Mouse (Mus musculus) right cerebral cortex, postnatal 4 days (tissue): ENCODE measurements at regions not wholly inside any gene's neighbourhood (a gene's known extent, or its start where the extent isn't known, plus 50 kb on each side); places are given as distances from the start of the nearest gene placed in this dataset.
A peak's percentile ranks its signal among the peaks of the same experiment; 100 is the strongest.

Experiments used
- DNase-seq: peaks from one replicate; pipeline ENCODE4 v3.0.0-alpha.2; 2022

DNA sequence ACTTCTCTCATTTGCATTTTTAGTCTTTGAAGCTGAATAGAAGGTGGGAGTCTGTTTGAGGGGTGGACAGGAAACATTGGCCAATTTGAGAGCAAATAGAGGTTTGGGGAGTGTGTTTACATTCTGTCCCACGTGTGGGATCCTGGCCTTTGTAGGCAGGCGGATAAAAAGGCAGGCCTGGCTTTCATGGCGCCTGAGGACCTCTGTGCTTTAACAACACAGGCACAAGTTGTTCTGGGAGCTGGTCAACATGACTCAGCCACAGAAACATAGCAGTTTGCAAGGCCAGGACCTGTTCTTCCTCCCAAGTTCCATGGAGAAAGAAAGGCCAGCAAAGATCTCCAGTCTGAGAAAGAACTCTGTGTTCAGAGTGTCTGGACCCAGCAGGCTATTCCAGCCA, 1130.7 kb downstream of the Gsdmc2 start:
- no peak for DNase-seq

DNA sequence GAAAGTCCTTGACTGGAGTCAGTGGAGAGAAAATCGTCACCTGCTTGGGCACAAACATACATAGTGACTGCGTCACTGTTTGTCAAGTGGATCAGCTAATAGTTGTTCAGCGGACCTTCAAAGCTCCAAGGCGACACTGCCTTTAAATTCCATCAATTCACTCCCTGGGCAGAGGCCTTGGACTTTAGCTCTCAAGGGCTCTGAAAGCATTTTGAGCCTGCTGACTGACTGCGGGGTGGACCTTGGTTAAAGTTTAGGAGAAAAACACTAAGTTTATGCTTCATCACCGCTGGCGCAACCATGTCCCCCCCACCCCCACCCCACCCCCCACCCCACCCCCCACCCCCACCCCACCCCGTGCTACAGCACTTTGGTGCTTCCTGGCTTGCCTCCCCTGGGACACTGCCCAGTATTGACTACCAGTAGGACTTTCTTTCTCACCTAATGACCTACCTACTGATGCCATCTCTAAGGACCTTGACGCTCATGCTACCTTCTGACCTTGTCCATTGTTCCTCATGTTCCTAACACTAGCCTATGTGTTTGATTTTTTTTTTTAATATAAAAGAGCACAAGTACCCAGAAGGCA, 1132.3 kb downstream of the Gsdmc2 start:
- DNase-seq = no peak

DNA sequence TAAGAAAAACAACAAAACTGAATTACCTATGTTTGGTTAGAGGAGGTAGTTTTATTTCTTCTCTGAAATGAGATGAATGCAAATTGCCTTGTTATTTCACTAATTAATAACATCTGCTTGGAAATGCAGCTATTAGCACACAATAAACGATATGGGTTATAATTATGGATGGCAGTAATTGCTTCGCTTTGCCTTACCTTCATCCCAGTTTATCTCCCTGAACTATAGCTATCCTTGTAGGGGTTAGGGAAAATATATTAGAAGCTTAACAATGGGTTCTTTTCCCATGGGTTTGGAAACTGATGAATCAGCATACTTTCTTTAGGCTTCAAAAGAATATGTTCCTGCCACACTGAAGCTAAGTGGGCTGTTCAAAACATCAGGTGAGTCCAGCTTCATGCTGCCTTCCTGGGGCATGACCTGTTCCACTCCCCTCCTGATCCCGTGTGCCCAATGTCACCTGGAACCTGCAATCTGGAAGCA, 1132.9 kb downstream of the Gsdmc2 start:
- no peak for DNase-seq

DNA sequence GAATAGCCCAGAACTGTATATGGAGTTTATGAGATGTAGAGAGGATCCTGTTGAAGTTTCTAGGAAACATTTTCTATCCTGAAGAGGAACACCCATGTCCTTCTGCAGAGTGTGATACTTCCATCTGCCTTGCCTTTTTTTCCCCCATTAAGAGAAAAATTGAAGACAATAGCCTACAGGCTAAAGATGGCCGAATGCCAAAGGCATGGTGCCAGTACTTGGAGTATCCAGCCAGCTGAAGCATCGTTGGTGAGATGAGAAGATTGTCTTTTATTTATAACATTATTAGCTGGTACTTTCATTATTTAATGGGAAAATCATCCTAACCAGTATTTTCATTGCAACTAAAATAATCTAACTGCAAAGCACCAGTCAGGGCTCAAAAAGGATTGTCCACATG, 1135.4 kb downstream of the Gsdmc2 start:
- DNase-seq = peak; percentile 37

DNA sequence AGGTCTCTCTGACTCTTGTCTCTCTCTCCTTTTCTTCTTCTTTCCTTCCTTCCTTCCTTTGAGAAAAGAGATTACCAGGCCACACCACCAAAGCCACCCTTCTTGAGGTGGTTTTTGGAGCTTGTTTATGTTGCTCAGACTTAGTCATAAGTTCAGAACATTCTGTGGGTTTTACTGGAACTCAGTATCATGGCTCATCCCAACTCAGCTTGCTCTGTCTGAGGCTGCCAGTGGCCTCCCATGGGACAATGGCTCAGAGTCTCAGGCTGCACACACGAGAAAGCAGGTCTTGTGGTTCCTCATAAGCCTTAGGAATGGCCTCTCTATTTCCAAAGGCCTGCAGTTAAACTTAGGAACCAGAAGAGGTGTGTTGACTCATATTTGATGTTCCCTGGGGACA, 1146.4 kb downstream of the Gsdmc2 start:
- DNase-seq = no peak

DNA sequence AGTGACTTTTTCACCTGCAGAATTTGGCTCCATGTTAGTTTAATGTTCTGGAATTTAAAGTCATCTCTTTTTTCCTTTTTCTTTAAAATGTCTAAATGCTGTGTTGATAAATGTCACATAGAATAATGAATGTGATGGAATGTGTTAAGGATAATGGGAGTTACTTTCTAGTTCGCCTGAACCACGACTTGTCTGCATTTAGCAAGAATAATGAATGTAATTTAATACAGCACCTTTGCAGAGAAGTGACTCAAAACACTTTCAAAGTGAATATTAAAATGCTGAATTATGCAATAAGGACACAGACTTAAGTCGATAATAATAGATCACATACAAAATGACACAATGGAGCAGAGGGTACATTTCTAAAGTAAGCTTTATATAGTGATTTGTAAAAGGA, 1150.2 kb downstream of the Gsdmc2 start:
- no peak for DNase-seq

DNA sequence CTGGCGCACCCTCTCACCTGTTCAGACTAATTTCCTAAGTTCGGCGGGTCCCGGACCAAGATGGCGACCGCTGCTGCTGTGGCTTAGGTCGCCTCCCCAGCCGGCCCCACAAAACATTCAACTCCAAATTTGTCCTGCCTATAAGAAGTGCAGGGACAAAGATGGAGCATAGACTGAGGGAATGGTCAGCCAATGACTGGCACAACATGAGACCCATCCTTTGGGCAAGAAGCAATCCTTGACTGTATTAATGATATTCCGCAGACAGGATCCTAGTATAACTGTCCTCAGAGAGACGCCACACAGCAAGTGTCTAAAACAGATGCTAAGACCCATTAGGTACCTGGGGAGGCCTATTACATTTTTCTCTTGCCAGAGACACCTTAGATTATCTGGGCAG, 1151.3 kb downstream of the Gsdmc2 start:
- DNase-seq = no peak

DNA sequence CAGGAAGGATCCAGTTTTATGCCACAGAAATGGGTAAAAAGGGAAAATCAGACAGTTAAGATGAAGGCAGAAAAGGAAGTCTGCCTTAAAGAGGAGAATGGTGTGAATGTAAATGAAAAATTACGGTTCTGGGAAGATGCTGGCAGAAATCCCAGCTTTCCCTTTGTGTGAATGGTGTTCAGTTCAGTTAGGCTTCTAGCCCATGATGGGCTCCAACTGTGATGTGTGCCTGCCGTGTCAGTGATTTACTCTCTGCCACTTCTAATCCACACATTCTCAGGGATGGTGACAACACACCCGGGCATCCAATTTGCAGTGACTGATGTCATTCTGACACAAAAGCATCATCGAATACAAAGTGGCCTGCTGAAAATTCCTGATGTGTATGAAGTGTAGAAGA, 1171.6 kb downstream of the Gsdmc2 start:
- DNase-seq = peak; percentile 13

DNA sequence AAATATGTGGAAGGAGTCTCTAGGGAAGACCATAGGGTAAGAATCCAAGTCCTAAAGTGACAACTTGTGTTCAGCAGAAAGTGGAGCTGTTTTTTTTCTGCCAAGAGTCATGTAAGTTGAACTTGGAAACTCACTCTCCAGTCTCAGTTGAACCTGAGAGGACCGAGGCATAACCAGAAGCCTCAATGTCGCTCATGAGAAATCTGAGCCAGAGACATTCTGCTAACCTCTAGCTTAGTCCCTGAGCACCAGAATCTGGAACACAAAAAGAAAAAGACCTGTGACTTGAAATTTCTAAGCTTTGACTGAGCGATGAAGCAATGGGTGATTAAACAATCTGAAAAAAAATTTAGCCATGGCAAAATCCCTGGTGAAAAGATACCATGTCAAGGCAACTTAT, 1175.0 kb downstream of the Gsdmc2 start:
- no peak for DNase-seq

DNA sequence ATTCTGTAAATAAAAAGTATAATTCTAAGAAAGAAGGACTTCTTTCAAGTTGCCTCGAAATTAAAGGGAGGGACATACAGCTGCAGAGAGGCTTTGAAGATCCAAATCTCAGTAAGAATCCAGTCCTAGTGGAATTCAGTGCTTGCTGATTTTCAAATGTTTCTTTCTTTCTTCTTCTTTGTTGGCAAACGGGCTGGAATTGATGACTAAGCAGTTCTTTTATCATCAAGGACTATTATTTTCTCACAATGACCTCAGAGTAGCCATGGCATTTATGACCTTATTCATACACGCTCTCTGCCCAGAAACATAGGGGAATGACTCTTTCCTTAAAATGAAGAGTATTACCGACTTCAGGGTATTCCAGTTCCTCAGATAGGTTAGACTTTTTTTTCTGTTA, 1185.9 kb downstream of the Gsdmc2 start:
- DNase-seq = no peak

DNA sequence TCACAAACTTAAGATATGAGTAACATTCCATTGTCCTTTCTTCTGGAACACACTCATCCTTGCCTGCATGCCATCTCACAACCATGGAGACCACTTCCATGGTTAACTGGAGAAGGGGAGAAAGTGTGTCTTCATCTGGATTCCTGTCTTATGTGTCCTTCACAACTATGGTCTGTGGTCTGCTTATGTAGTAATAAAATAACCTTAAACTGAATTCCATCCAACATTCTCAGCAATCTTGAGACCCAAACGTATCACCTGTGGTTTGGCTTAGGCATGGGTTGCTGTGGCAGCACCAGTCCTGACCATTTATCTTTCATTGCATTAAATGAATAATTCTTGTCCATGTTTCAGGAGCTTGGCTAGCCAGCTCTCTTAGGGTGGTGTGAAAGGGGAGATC, 1186.3 kb downstream of the Gsdmc2 start:
- DNase-seq = no peak

DNA sequence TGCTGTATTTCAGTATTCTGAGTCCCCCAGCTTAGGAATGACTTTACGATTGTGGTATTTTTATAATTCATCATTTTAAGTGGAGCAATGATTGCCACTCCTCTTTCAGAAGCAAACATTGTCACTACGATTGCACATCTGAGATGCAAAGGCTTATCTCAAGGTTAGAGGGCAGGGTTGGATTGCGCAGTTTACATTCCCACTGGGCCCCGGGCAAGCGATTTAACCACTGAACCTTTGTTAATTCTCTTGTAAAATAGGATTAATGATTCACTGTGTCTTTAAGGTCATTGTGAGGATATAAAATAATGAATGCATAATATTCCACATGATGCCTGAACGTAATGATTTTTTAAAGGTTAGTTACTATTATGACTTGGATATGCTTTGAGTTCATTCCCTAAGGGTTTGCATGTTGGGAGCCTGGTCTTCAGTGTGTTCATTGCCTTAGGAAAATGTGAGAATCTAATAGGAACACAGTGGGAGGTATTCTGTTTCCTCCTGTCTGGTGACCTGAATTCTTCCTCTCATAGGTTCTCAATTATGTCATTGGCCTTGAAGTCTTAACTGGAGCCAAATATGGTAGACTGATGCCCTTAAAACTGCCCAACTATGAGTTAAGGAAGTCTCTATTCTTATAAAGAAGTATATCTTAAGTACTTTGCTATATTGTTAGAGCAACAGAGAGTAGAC, 1198.4 kb downstream of the Gsdmc2 start:
- DNase-seq = no peak

DNA sequence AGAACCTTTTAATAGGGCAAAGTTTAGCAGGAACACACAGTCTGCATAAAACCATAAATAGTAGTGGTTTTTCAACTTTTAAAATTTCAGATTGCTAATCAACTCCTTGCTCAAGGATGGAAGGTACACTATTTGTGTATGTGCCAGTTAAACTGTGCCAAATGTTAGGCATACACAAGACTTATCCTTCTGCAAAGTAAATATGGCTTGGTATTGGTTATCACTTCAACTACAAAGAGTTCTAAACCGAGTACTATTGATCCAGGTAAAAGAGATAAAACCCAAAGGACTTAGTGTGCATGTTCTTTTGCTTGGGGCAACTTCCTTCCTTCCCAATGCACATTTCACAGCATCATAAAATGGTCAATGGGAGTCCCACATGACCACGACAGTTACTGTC, 1200.2 kb downstream of the Gsdmc2 start:
- no peak for DNase-seq

DNA sequence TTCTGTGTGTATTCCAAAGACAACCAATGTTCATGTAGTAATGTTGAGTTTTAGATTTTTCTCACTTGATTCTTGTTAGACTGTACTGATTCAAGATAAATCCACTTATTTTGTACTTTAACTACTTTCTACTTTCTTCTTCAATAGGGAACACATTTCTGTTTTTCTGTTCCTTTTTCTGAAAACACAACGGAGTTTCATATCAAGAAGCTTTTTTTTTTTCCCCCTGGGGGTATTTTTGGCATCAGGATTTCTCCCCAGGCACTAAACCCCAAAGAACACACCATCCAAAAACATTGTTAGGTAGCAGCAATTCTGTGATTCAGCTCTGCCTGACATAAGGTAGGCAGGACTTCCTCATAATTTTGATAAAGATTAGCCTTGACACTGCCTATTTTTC, 1200.7 kb downstream of the Gsdmc2 start:
- no peak for DNase-seq

DNA sequence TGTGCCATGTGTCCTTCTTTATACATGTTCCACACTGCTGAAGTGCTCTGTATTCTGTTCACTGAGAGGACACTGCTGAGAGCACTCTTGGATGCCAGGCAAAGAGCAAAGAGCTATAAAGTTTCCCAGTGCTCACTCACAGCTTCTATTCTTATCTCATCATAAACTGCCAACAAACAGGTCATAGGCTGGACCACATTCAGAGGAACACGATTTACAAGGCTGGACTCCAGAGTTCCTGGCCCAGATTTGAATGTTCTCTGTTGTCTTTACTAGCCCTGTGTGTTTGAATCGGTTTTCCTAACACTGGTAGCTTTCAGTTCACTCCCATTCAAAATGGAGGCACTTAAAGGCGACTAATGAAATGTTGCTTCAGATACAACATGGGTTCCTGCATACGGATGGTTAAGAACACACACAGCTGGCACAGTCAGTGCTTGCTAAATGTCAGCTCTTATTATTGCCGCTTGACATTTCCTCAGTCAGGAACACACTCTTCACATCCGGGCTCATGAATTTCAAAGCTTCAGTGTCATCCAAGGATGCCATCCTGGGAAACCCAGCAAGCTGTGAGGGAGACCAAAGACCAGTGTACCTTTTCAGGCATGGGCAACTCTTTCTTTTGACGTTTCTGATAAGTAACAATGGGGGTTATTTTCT, 1203.8 kb downstream of the Gsdmc2 start:
- no peak for DNase-seq

DNA sequence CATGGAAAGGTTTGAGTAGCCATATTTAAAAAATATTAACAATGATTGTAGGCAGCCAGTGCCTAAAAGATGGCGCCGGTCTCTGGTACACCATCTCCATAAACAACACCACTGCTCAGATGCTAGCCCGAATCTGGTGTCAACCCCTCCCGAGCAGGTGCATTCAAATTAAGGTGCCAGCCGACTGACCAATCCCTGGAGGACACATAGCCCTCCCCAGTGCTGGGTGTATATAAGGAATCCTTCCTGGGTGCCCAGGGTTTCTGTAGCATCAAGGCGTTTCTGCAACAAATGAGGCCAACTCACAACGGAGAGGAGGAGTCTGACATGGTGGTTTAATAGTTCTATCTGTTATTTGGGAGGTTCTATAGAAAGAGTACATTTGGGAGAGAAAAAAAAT, 1219.6 kb downstream of the Gsdmc2 start:
- no peak for DNase-seq

DNA sequence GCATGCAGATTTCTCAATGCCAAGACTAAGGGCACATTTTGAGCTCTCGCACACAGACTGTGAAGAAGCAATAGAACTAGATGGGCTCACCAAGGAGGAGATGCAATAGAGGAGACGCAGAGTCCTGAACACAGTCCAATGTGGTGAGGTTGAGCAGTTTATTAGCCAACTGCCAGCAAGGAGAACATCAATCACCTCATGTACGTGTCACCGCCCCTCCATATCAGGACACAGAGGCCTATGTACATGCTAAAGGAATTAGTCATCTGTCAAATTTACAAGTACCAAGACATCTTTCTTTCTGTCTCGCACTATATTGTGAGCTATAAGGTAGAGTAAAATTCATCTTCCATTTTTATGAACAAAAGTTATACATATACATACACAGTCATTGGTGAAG, 1228.9 kb downstream of the Gsdmc2 start:
- DNase-seq = no peak

DNA sequence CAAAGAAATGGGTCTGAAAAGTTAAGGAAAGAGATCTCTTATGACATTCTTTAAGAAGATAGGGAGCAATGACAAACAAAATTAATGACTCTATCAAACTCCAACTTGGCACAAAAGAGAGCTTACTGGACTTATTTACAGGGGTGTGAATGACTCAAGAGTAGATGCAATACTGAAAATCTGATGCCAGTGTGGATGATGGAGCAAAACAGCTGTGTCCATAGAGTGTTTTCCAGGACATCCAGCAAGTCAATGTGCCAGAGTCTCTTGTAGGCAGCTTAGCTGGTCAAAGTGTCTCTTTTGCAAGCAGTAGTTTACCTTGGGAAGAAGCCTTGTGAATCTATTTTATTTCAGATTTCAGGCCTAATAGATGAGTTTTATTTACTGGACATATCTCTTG, 1248.2 kb downstream of the Gsdmc2 start:
- no peak for DNase-seq

DNA sequence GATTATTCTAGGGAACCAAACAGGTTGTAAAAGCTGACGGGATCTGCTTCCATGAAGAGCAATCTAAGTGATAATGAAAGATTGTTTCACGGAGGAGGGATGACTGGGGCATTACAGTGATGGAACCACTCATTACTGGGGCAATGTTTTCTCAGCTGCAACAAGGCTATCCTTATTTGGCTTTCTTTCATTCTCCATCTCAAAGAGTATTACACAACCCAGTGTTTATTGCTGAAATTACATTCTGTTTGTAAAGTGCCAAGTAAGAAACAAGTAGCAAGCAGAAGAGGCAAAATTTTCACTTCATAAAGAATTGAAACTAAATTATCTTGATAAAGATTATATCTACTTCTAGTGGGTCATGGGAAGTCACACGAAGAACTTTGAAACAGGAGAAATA, 1256.4 kb downstream of the Gsdmc2 start:
- DNase-seq = no peak

DNA sequence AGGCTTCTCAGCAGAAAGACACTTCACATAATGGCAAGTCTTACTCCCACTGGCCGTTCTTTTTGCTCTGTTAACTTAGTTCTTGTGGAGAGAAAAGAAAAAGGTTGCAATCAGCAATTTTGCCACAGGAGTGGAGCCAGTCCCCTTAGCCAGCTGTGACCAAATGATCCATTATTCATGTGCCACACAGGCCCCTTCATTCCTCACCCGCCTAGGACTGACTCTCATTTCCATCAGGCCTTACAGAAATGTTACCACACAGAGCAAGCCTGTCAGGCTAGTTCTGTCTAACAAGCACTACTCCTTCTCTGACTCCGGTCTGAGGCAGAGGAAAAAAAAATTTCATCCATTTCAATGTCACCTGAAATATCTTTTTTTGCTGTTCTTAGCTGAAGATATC, 1266.2 kb downstream of the Gsdmc2 start:
- no peak for DNase-seq

DNA sequence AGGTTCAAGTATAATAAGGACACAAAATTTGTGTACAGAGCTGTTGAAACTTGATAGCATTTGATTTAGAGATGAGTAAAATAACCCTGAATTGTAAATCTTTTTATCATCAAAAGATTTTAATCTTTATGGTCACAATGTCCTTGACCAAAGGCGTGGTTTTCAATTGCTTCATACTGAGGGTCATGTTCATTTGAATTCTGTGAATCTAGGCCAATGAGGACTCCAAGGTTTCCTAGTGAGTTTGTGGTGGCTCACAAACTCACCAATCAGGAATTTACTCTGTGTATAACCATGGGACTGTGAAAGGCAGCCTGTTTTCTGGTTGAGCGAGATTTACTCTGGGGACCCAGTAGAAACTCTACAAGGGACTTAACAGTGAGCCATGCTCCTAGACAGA, 1269.2 kb downstream of the Gsdmc2 start:
- no peak for DNase-seq

DNA sequence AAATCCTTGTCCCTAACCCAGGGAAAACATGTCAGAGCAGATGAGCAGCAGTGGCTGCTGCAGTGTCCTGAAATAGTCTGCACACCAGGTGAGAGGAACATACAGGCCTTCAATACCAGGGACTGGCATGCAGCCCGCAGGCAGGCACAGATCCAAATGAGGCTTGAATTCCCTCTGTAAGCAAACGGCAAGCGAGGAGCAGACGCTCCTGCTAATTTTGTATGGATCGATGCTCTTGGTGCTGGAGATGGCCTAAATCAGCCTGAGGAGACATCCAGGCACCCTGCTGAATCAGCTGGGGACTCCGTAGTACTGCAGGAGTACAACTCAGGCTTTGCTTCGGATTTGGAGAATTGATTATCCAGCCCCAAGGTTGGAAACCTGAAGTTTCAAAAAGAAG, 1273.2 kb downstream of the Gsdmc2 start:
- DNase-seq = peak; percentile 53

DNA sequence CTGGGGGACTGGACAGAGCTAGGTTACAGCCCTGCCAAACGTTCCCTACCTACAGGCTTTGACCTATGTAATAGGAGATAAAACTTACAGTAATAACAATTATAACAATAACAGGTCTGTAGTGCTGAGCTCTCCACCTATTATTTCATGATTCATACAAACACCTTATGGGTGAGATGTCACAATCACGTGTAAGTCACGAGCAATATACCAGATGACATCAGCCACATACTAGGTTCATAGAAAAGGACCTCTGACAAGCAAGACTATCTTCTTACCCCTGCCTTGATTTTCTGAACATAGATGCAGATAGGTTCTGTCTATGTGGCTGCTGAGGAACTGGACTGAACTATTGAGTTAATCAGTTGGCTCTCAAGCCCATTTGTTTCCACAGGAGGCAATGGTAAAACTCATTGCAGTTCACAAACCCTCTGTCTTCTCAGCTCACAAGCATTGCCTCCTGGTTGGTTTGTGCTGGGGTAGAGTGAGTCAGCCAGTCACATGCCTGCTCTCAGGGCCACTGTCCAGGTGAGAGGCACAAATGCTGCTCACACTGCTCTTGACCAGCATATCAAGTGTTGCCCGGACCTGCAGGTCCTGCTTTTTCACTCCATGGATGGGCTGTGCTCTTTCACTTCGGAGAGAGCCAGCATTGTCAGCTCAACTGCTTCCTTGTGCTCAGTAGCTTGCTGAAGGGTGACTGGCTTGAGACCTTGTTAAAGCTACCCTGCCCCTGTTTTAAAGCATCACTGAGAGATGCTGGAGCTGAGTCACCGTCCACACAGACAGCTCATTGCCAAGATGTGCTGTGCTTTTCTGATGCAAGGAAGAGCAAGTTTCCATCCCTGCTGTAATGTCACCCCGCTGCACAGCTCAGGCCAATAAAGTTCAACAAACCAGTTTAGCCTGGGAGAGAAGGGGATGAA, 1275.9 kb downstream of the Gsdmc2 start:
- no peak for DNase-seq
